In the genomic region with DNA sequence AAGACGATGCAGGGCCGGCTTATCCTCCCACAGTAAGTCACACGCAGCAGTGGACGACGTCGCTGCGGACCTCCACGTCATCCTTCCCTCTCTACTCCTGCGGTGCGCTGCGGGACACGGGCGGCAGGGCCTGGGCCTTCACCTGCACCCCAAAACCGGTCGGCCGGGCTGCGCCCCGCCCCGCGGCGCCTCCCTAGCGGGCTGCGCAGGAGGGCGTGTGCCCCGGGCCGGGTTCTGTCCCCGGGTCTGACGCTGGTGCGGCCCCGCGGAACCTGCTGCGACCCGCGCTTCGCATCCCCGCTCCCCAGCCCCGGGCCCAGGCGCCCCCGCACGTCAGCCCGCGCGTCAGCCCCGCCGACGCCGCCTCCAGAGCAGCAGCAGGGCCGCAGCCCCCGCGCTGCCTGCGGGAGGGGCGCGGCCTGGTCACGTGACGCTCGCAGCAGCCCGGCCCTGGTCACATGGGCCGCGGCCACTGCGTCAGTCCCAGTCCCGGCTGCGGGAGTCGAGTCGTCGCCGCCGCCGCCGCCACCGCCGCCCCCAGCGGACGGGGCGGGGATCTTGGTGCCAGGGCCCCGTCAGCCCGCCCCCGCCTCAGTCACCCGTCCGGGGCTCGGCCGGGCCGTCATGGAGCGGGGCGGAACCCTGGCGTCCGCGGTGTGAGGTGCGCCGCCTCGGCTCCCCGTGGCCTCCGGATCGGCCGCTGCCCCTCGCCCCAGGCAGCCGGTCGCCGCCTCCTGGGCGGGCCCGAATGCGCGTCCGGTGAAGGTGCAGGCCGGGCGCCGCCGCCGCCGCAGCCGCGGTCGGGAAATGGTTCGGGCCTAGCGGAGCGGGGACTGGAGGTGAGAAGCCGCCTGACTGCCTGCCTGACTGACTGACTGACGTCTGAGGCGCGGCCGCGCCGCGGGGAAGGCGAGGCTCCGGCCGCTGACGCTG, we compare ENCODE assay signal across 8 mouse cellular contexts. TPM values are rescaled to one million over a fixed set of nuclear protein-coding genes. Genes with fewer than 3 reads are reported as not detected.
DNase-seq lines count a peak whose midpoint lies in the region; ATAC-seq and TF ChIP-seq lines count a peak whose summit lies in the region.

A gene (plus strand): TSS at position 543 of the 933 bp plus-strand sequence.

- peak within 1 kb of the TSS; percentile 77 for H3K4me2 ChIP-seq in forebrain, embryonic 14.5 days (ENCODE audit: low read length)
- H3K4me2 ChIP-seq in liver, postnatal 0 days (ENCODE audit: low read depth, low read length), result peak within 1 kb of the TSS; percentile 91
- peak within 1 kb of the TSS; percentile 80 for H3K4me2 ChIP-seq in neural tube, embryonic 13.5 days

- H3K9me3 ChIP-seq in ES-Bruce4 (replicated peaks; ENCODE audit: control insufficient read depth, insufficient read depth, low read length, poor library complexity, severe bottlenecking), result no peaks in the 10 kb centered on the region
- H3K9me3 ChIP-seq in forebrain, embryonic 14.5 days (replicated peaks; ENCODE audit: control insufficient read depth, low read length), result no peaks in the 10 kb centered on the region
- no peaks in the 10 kb centered on the region for H3K9me3 ChIP-seq in liver, postnatal 0 days (ENCODE audit: low read length)
- no peaks in the 10 kb centered on the region for H3K9me3 ChIP-seq in neural tube, embryonic 13.5 days

- peak within 1 kb of the TSS; percentile 98 for H3K4me3 ChIP-seq in ES-Bruce4 (ENCODE audit: low read depth, low read length)
- peak within 1 kb of the TSS; percentile 97 for H3K4me3 ChIP-seq in forebrain, embryonic 14.5 days (ENCODE audit: low read depth, low read length)
- peak within 1 kb of the TSS; percentile 87 for H3K4me3 ChIP-seq in liver, postnatal 0 days (ENCODE audit: low read depth, low read length)
- H3K4me3 ChIP-seq in neural tube, embryonic 13.5 days, result peak within 1 kb of the TSS; percentile 96

- intact Hi-C loops in heart, postnatal 10 days (cut with DNase I), result loop anchor here (2.0 kb wide), 2 partner anchors 26 to 52 kb away; a partner anchor contains a TSS

- no peak for TF ChIP-seq CTCF in ES-Bruce4 (IDR thresholded peaks at IDR 0.05; ENCODE audit: low read depth, low read length)
- 0 out of 2 replicates have a peak, but pooled peaks have one; percentile 0 for TF ChIP-seq CTCF in liver, postnatal 0 days (IDR thresholded peaks at IDR 0.05; ENCODE audit: low read depth)

- H3K9ac ChIP-seq in ES-Bruce4 (ENCODE audit: low read depth, poor library complexity, severe bottlenecking), result peak within 1 kb of the TSS; percentile 99
- peak within 1 kb of the TSS; percentile 98 for H3K9ac ChIP-seq in forebrain, embryonic 14.5 days (ENCODE audit: low read length)
- H3K9ac ChIP-seq in liver, postnatal 0 days (replicated peaks), result peak within 1 kb of the TSS; percentile 99
- peak within 1 kb of the TSS; percentile 99 for H3K9ac ChIP-seq in neural tube, embryonic 13.5 days

- no peak for TF ChIP-seq EP300 in ES-Bruce4 (IDR thresholded peaks at IDR 0.05; ENCODE audit: insufficient read depth, low read depth, low read length)
- no peak for TF ChIP-seq EP300 in liver, postnatal 0 days (IDR thresholded peaks at IDR 0.05; ENCODE audit: low read depth)

- under 1% methylated on average over 90 of the region's 127 CpGs for WGBS in forebrain, embryonic 14.5 days
- WGBS in liver, postnatal 0 days (ENCODE audit: insufficient replicate concordance), result 2% methylated on average over 79 of the region's 127 CpGs
- WGBS in neural tube, embryonic 13.5 days, result under 1% methylated on average over 112 of the region's 127 CpGs

- no peaks in the 10 kb centered on the region for H3K36me3 ChIP-seq in ES-Bruce4 (ENCODE audit: control insufficient read depth, insufficient read depth, low read length, poor library complexity, severe bottlenecking)
- H3K36me3 ChIP-seq in forebrain, embryonic 14.5 days (ENCODE audit: control insufficient read depth, insufficient read depth, low read length), result no peaks in the 10 kb centered on the region
- 0 out of 2 replicates have a peak, but pooled peaks cover 2% of the 10 kb centered on the region for H3K36me3 ChIP-seq in liver, postnatal 0 days (replicated peaks; ENCODE audit: insufficient read depth, low read length)
- peaks cover 3% of the 10 kb centered on the region; the same call in 1 of the 2 replicates for H3K36me3 ChIP-seq in neural tube, embryonic 13.5 days

- TF ChIP-seq POLR2A in ES-Bruce4 (IDR thresholded peaks at IDR 0.05; ENCODE audit: insufficient read depth, low read length), result peak; percentile 19

- peaks cover 2% of the 10 kb centered on the region for H3K4me1 ChIP-seq in ES-Bruce4 (ENCODE audit: control insufficient read depth, insufficient read depth, low read length)
- peaks cover 3% of the 10 kb centered on the region; the same call in 1 of the 2 replicates for H3K4me1 ChIP-seq in forebrain, embryonic 14.5 days (ENCODE audit: control insufficient read depth, insufficient read depth, low read length)
- H3K4me1 ChIP-seq in liver, postnatal 0 days (ENCODE audit: insufficient read depth), result peaks cover 8% of the 10 kb centered on the region; the same call in 1 of the 2 replicates
- H3K4me1 ChIP-seq in neural tube, embryonic 13.5 days (replicated peaks), result peaks cover 24% of the 10 kb centered on the region

- ATAC-seq in cerebellum, adult (ENCODE audit: insufficient number of reproducible peaks, low FRiP score, low TSS enrichment), result peak; percentile 82
- ATAC-seq in forebrain, embryonic 14.5 days, result peak; percentile 97
- peak; percentile 94 for ATAC-seq in liver, postnatal 0 days
- ATAC-seq in neural tube, embryonic 13.5 days (ENCODE audit: low read depth), result peak; percentile 96

- H3K27me3 ChIP-seq in ES-Bruce4 (ENCODE audit: control insufficient read depth, insufficient read depth, low read length, poor library complexity, severe bottlenecking), result no peaks in the 10 kb centered on the region
- no peaks in the 10 kb centered on the region for H3K27me3 ChIP-seq in forebrain, embryonic 14.5 days (replicated peaks; ENCODE audit: control insufficient read depth, insufficient read depth, low read length)
- H3K27me3 ChIP-seq in liver, postnatal 0 days (ENCODE audit: insufficient read depth, low read length), result no peaks in the 10 kb centered on the region
- no peaks in the 10 kb centered on the region for H3K27me3 ChIP-seq in neural tube, embryonic 13.5 days

- H3K27ac ChIP-seq in ES-Bruce4 (ENCODE audit: insufficient read depth, low read length), result peak within 1 kb of the TSS; percentile 96
- H3K27ac ChIP-seq in forebrain, embryonic 14.5 days (ENCODE audit: low read depth, low read length), result peak within 1 kb of the TSS; percentile 98
- peak within 1 kb of the TSS; percentile 99 for H3K27ac ChIP-seq in liver, postnatal 0 days (ENCODE audit: low read depth)
- peak within 1 kb of the TSS; percentile 99 for H3K27ac ChIP-seq in neural tube, embryonic 13.5 days (replicated peaks)

- peak; percentile 96 for DNase-seq in forebrain, embryonic 14.5 days (ENCODE audit: low spot score)
- DNase-seq in heart, postnatal 10 days, result peak; percentile 89 to 91
- peak; percentile 89 for DNase-seq in layer of hippocampus, adult 11-12 months (ENCODE audit: low spot score)
- peak; percentile 91 for DNase-seq in liver, postnatal 0 days
- peak; percentile 69 for DNase-seq in telencephalon, adult 2 months (ENCODE audit: low read depth, low spot score)

RNA-seq across cellular contexts. Expression of the gene that starts here (rescaled TPM):
- polyA plus RNA-seq in ES-Bruce4 (2011; ENCODE audit: insufficient read depth, insufficient read length, low read depth, missing spikeins), result 298 and 314 TPM in 2 replicates
- 69.4 and 79.4 TPM in 2 replicates for polyA plus RNA-seq in forebrain, embryonic 14.5 days (2014; fragmentation: Nextera tagmentation; extraction: Ambion mirVana)
- 100 to 1,000 TPM; 127 to 129 TPM for total RNA-seq in heart, postnatal 10 days (2021)
- polyA plus RNA-seq in liver, postnatal 0 days (2015; fragmentation: Nextera tagmentation; extraction: Ambion mirVana), result 9.1 and 12.4 TPM in 2 replicates
- polyA plus RNA-seq in neural tube, embryonic 13.5 days (2015; fragmentation: Nextera tagmentation; extraction: Ambion mirVana), result 43.3 and 55.2 TPM in 2 replicates

Comparison
In these comparisons a context has a peak if more than half of its experiments do, and no peak if none do; other contexts are left out.
1. Peak in every context shown above with its lines: DNase-seq, ATAC-seq, H3K4me3 ChIP-seq and H3K27ac ChIP-seq.